Mouse (Mus musculus) adipocyte (in vitro differentiated cells): ENCODE measurements around the gene Acsl5.

Experiments used
- DNase-seq: peaks from one replicate; pipeline ENCODE4 v3.0.0-alpha.2; 2016; ENCODE audit warnings: low spot score

The Acsl5 gene

DNA sequence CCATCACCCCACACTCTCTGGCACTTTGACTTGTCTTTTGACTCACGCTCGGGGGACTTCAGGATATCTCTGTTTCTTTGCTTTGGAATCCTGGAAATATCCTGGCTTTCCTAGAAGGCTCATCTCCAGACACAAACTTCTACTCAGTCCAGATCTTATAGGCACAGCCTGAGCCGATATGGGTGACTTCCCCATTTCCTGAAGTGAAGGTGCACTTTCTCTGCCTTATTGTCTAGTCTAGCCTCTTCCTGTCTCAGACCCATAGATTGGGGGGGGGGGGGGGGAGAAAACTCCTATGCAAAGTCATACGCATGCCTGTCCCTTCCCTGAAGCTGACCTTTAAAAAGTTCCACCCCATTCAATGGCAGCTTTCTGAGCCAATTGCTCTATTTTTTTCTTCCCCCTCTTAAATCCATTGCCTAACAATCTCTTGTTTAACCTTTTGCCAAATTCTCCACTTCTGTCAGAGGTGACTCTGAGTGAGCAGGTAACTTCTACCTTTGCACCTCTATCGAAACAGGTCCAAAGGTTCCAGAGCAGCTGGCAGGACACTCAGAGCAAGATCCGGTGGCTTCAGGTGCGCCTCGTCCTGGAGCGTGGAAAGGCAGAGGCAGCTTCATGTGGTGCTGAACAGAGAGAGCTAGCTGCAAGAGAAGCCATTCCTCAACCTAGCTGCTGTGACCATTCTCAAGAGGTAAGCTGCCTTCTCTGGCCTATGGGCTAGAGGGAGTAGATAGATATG, at the start of gene Acsl5:
Acsl5 (plus strand) TSS at position 556 of the 742 bp plus-strand sequence.
- no peak for DNase-seq

GRCm38 (mm10) chr19:55206482-55207138, 45.1 kb upstream of the Acsl5 start:
- peak; percentile 85 for DNase-seq

- no peak for DNase-seq
These were observed 44.5 kb upstream of the Acsl5 start for GRCm38 (mm10) chr19:55207205-55207604.

DNA sequence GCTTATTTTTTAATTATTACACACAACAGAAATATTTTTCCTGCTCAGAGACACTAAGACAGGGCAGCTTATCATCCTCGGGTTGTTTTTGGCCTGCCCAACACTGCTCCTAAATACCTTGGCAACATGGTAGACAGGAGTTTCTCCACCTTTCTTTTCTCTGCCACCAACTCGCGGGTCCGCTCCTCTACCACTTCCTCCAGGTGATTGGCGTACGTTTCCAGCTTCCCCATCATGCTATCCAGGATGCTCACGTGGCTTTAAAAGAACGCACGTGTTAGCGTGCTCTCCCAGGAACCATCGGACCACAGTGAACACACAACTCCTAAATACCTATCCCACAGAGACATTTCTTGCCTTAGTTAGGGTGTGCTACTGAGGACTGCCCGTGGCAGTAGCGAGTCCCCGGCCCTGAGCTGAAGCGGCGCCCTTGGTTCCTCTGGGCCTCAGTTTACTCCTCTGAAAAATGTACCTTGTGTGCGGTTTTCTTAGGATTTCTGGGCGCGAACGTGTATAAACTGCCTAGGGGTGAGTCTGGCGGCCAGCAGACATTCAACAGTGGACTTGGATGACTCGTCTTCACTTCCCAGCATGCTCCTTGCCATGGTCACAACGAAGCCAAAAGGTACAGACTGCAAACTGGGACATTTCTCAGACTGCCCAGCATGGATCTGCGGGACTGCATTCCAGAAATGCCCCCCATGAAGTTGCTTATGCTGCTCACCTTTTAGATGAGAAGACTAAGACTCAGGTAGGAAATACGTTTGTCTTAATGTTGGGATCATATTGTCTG, 43.8 kb upstream of the Acsl5 start:
- no peak for DNase-seq

DNA sequence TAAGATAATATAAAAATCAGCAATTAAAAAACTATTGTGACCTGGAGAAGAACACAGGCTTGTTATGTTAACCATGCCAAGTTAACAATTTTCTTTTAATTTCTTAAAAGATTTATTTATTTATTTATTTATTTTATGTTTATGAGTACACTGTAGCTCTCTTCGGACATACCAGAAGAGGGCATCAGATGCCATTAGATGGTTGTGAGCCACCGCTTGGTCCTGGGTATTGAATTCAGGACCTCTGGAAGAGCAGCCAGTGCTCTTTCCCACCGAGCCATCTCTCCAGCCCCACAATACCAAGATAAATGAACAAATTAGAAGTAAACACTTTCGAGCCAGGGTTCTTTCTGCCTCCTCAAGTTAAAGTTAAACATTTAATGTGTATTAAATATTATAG, 43.1 kb upstream of the Acsl5 start:
- DNase-seq = peak; percentile 51

GRCm38 (mm10) chr19:55209084-55209483, 42.7 kb upstream of the Acsl5 start:
- DNase-seq = no peak

DNA sequence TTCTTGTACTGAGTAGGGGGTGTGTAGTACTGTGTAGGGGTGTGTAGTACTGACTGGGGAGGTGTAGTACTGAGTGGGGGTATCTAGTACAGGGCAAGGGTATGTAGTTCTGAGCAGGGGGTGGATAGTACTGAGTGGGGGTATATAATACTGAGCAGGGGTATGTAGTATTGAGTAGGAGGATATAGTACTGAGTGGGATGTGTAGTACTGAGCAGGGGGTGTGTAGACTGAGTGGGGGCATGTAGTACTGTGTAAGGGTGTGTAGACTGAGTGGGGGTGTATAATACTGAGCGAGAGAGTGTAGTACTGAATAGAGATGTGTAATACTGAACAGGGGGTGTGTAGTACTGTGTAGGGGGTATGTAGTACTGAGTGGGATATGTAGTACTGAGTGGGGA, 40.0 kb upstream of the Acsl5 start:
- no peak for DNase-seq

DNA sequence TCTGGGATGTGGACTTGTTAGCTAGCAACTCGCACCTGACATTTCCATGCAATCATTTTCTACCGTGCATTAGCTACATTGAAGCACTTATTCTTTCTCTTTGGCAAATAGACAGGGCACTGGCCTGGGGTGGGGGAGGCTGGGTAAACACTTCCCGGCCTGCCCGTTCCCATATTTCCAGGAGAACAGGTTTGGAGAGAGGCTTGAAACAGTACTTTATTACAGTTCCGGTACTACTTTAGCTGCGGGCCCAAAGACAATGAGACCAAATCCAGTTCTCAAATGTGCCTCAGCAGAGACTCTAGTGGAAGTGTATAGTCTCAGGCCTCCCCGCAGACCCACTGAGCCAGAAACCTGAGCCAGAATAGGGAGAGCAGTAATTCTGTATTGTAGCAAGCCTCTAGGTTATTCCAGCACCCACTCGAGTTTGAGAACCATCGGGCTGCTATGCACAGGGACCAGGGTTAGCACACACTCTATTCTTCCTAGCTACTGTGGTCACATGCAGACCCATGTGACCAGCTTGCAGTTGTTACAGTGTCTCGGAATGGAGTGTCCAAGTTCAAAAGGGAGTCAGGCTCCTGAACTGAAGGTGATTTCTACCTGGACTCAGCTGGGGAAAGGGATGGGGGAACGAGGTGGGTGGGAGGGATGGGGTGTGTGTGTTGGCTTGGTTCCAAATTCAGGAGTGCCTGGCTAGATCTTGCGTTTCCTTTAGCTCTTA, 38.0 kb upstream of the Acsl5 start:
- no peak for DNase-seq

DNA sequence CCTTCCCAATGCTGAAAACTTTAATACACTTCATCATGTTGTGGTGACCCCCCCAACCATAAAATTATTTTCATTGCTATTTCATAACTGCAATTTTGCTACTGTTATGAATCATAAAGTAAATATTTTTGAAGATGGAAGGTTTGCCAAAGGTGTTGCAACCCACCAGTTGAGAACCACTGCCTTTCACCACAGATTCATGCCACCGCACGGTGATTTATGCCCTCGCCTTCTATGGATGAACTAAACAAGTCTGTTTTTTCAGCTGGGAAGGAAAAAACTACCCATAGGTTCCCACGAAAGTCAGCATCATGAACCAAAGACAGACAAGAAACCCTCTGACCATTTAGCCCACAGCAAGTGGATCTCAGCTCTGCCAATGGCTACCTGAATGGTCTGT, 34.9 kb upstream of the Acsl5 start:
- peak; percentile 81 for DNase-seq

DNA sequence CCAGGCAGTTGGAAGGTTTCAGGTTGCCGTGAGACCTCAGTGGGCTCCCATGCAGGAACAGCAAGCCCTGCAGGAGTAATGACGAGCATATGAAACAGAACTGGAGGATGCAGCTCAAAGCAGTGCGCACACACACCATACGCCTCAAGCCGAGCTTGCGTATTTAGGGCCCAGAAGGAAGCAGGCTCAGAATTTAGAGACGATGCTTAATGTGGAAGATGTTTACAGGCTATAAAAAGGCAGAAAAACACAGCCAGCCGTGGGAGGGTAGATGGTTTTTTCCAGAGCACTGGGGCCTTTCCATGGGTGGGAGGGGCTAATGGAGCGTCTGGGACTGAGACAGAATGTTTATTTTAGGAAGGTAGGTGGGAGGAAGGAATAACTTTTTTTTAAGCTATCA, 34.4 kb upstream of the Acsl5 start:
- no peak for DNase-seq

DNA sequence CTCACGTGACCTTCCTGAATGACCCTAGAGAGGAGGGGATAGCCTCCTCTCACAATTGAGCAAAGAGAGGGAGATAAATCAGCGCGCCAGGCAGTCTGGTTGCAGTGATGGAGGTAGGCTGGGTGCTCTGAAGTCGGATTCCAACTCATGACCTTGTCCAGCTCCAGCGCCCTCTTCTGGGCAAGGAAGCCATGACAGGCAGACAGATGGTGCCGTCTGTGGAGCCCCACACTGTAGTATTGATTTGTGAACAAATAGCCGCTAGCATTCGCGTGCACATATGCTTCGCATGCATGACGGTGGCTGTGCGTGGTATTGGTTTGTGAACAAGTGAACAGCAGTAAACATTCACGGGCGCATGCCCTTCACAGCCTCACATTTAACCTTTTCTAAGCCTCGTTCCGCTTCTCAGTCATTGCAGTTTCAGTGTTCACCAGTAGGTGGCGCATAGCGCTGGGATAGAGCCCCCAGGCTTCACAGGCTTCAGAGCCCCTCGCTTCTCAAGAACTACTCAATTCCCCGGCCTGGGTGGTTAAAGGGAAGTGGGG, 33.5 kb upstream of the Acsl5 start:
- DNase-seq = peak; percentile 79

- DNase-seq = no peak
These were observed 33.0 kb upstream of the Acsl5 start for GRCm38 (mm10) chr19:55218741-55219221.

DNA sequence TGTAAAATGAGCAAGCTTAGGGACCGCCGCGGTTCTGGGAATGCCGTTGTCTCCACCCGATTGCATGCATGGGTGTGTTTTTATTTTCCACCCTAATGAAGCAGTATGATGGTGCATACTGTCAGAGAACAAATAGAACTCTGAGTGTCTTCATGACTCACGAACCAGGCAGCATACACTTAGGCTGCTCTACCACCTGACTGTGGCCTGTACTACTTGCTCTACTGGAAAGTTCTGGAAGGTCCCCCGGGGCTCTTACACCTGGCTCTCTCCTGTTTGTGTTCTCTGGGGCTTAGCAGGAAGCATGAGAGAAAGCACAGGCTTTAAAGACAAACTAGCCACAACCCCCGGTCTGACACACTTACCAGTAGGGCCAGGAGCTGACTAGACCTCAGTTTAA, 32.4 kb upstream of the Acsl5 start:
- no peak for DNase-seq

- DNase-seq = no peak
These were observed 30.5 kb upstream of the Acsl5 start for GRCm38 (mm10) chr19:55221208-55221607.

DNA sequence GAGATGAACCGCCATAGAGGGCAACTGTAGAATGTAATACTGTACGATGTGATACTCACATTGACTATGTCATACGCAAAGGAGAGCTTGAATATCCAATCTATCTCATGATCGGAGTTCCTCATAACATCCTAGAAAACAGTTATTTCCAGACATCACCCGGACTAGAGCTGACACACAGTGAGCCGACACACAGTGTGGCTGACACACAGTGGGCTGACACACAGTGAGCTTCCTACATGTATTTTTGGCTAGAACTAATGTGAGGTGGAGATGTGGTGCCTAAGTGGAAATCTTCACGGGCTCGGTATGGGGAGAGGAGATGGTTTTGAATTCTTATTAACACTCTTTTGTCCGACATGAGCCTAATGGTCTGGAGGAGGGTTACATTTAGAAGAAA, 29.5 kb upstream of the Acsl5 start:
- no peak for DNase-seq

GRCm38 (mm10) chr19:55226621-55227020, 25.1 kb upstream of the Acsl5 start:
- no peak for DNase-seq

GRCm38 (mm10) chr19:55227135-55227534, 24.6 kb upstream of the Acsl5 start:
- no peak for DNase-seq

DNA sequence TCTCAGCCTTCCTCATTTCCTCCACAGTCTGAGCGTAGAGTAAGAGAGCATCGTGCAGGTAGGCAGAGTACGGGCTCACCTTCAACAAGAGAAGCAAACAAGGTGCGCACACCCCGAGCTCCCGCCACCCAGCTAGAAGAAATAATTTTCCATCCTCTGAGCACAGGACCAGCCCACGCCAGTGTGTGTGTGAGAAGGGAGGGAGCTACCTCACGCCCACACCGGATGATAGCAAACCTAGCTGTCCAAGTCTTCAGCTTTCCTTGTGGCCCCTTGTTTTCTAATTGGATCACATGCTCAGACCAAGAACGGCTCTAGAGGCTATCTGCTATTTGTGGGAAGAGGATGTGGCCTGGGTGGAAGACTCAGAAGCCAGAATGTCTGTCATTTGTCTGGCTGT, 20.7 kb upstream of the Acsl5 start:
- DNase-seq = no peak

DNA sequence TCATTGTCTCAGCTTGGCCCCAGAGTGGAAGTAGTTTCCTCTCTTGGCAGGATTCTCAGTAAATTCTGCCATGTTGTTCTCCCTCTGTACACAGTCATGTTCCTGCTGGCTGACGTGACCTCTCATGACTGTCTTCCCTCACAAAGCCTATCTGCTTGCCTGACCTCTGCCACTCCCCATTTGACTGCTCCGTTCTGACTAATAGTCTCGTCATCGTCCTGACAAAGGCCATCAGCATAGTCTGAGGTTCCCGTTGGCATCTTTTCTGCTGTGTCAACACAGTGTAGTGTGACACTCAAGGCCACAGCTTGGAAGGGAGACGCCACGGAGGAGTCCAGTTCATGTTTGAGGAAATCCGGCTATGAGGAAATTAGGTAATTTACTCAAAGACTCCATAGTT, 19.6 kb upstream of the Acsl5 start:
- peak; percentile 92 for DNase-seq

DNA sequence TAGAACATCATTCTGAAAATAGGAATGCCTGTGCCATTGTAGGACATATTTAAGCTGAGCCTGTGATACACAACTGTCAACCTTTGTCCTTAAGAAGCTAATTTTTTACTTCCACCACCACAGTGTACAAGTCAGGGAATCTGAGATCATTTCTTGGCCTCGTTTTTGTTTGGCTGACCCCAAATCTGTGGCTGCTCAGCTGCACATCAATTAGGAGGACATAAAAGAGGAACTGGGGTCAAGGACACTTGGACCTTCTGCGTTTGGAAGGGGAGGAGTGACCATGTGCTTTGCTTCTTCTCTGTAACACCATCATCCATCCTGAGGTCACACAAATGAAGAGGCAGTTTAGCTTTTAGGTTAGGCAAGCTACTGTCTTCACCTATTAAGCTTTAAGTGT, 15.7 kb upstream of the Acsl5 start:
- DNase-seq = no peak

DNA sequence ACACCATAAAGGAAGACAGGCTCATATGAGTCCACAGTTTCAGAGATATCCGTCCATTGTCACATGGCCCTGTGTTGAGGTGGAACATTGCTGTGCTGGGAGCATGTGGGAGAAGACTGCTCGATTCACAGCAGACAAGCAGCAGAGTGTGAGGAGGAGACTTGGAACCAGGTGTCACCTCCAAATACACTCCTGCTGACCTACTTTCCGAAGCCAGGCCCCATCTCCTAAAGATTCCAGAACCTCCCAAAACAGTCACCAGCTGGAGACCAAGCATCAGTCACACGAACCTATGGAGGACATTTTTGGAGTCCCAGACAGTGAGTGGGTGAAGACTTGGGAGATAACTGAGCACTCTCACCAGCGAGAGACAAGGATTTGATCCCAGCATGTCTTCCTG, 15.2 kb upstream of the Acsl5 start:
- no peak for DNase-seq
